Mouse (Mus musculus) erythroblast, embryonic 14.5 days (primary cell): ENCODE results near the gene 0610010K14Rik. TPM values are rescaled to one million over a fixed set of nuclear protein-coding genes. Genes with fewer than 3 reads are reported as not detected.
A peak's percentile ranks its signal among the peaks of the same experiment; 100 is the strongest.

ENCODE experiments used
- H3K27me3 ChIP-seq: 2 replicates; pipeline ENCODE4 v1.6.1; 2012; ENCODE audit warnings: inconsistent platforms; ENCODE audit not compliant: control insufficient read depth
- H3K36me3 ChIP-seq: 2 replicates; pipeline ENCODE4 v1.6.1; 2012; ENCODE audit warnings: mild to moderate bottlenecking, inconsistent platforms; ENCODE audit not compliant: control insufficient read depth
- H3K4me1 ChIP-seq: 2 replicates; pipeline ENCODE4 v1.6.1; 2012; ENCODE audit warnings: inconsistent platforms; ENCODE audit not compliant: control insufficient read depth
- H3K4me3 ChIP-seq: replicated peaks from 2 replicates; pipeline ENCODE3; 2012; ENCODE audit warnings: moderate library complexity, mild to moderate bottlenecking, inconsistent platforms
- H3K9me3 ChIP-seq: 2 replicates; pipeline ENCODE4 v1.6.1; 2012; ENCODE audit warnings: low read length, inconsistent platforms, mixed read lengths; ENCODE audit not compliant: control insufficient read depth
- GATA1 ChIP-seq: IDR thresholded peaks from 2 replicates; pipeline ENCODE4 v1.6.1; 2012; ENCODE audit warnings: low read length, inconsistent platforms, mixed read lengths
- TAL1 ChIP-seq: IDR thresholded peaks from 3 replicates; pipeline ENCODE4 v1.6.1; 2012; ENCODE audit warnings: low read length, inconsistent platforms, mixed read lengths
- polyA plus RNA-seq: library from polyadenylated mRNA; stranded (reverse); fragments of >175 nt; gene quantifications from 2 replicates; pipeline ENCODE4 v1.2.3, GENCODE M21; 2012

The 0610010K14Rik gene
- polyA plus RNA-seq, 1 experiment, result 9.8 TPM

DNA sequence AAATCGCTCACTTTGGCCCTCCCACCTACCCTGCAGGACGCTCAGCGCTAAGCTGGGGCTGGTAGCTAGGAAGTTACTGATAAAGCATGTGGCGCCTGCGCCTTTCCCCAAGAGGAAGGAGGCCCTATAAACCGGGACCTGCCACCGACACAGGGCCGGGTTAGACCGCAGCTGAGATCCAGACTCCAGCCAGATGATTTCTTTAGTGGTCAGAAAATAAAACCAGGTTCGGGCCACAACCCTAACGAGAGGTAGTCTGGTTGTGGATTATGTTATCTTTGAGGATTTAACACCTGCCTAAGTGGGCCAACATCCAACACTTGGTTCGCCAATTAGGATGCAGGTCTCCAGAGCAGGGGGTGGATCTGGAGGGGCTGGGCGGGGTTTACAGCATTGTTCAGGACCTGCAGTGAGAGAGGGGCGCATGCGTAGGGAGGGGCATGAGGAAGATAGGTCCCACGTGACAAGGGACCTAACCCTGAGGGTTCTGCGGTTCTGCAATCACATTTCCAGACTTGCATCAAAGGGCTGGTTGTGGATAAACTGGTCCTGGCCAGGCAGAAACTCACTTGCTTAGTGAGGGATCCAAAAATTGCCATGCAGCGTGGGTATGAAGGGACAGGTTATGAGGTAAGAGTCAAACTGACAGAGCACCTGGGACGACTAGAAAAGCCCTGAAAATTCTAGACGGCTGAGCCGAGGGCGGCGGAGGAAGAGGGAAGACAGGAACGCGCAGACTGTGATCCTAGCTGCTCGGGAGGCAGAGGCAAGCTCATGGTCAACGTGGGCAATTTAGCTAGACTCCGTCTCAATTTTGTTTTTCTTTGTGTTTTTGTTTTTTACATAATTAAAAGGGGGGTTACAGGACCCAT lies 16.7 kb downstream of the 0610010K14Rik start, which contains the start of gene Slc16a13:
Slc16a13 (minus strand) TSS at position 334 of the 872 bp plus-strand sequence.
- Histone ChIP-seq H3K36me3 (peaks cover 48% of the 10 kb centered on the region), H3K9me3 (no peaks in the 10 kb centered on the region), H3K4me3 (peak within 1 kb of the TSS; percentile 69), H3K27me3 (peaks cover 11% of the 10 kb centered on the region), H3K4me1 (peaks cover 81% of the 10 kb centered on the region)
- TF ChIP-seq GATA1 (no peak), TAL1 (no peak)

GRCm38 (mm10) chr11:70220323-70220722 lies 17.4 kb downstream of the 0610010K14Rik start:
- H3K4me1 ChIP-seq, result peaks cover 75% of the 10 kb centered on the region
- TF ChIP-seq TAL1, result no peak
- peak overlapping the region; percentile 69 for H3K4me3 ChIP-seq
- H3K9me3 ChIP-seq, result no peaks in the 10 kb centered on the region
- peaks cover 46% of the 10 kb centered on the region for H3K36me3 ChIP-seq
- H3K27me3 ChIP-seq, result peaks cover 14% of the 10 kb centered on the region

- peaks cover 46% of the 10 kb centered on the region for H3K36me3 ChIP-seq
- H3K27me3 ChIP-seq, result peaks cover 19% of the 10 kb centered on the region
- peak overlapping the region; percentile 69 for H3K4me3 ChIP-seq
- TF ChIP-seq GATA1, result no peak
- TF ChIP-seq TAL1, result no peak
- H3K9me3 ChIP-seq, result peaks cover 3% of the 10 kb centered on the region; the same call in 1 of the 2 replicates
- peaks cover 75% of the 10 kb centered on the region for H3K4me1 ChIP-seq
Observed at GRCm38 (mm10) chr11:70219873-70220272, 17.8 kb downstream of the 0610010K14Rik start.

- Histone ChIP-seq H3K27me3 (peaks cover 29% of the 10 kb centered on the region), H3K9me3 (peaks cover 5% of the 10 kb centered on the region; the same call in 1 of the 2 replicates), H3K4me1 (peaks cover 73% of the 10 kb centered on the region), H3K4me3 (peak overlapping the region; percentile 69), H3K36me3 (peaks cover 39% of the 10 kb centered on the region)
- TF ChIP-seq TAL1, result no peak
- no peak for TF ChIP-seq GATA1
Observed at GRCm38 (mm10) chr11:70218741-70219470, 18.8 kb downstream of the 0610010K14Rik start.

- Histone ChIP-seq H3K4me1 (peaks cover 64% of the 10 kb centered on the region), H3K4me3 (no peak overlapping the region), H3K36me3 (peaks cover 32% of the 10 kb centered on the region), H3K27me3 (peaks cover 37% of the 10 kb centered on the region), H3K9me3 (peaks cover 5% of the 10 kb centered on the region; the same call in 1 of the 2 replicates)
- TF ChIP-seq TAL1, result no peak
- no peak for TF ChIP-seq GATA1
Observed at GRCm38 (mm10) chr11:70218039-70218438, 19.7 kb downstream of the 0610010K14Rik start.

DNA sequence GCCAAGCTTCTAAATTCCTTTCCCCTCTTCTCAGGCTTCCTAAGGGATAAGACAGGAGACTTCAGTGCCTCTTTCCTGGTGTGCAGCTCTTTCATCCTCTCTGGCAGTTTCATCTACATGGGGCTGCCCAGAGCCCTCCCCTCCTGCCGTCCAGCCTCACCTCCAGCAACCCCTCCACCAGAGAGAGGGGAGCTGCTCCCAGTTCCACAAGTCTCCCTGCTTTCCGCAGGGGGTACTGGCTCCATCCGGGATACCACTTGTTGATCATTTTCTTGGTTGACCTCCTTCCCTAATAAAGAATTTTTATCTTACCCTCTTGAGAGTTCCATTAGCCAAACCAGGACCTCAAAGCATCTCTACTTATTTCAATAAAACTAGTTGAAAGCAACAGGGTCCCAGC lies 21.6 kb downstream of the 0610010K14Rik start:
- TF ChIP-seq GATA1 (no peak), TAL1 (no peak)
- Histone ChIP-seq H3K9me3 (peaks cover 5% of the 10 kb centered on the region; the same call in 1 of the 2 replicates), H3K27me3 (peaks cover 54% of the 10 kb centered on the region), H3K4me3 (no peak overlapping the region), H3K36me3 (peaks cover 27% of the 10 kb centered on the region), H3K4me1 (peaks cover 49% of the 10 kb centered on the region)

DNA sequence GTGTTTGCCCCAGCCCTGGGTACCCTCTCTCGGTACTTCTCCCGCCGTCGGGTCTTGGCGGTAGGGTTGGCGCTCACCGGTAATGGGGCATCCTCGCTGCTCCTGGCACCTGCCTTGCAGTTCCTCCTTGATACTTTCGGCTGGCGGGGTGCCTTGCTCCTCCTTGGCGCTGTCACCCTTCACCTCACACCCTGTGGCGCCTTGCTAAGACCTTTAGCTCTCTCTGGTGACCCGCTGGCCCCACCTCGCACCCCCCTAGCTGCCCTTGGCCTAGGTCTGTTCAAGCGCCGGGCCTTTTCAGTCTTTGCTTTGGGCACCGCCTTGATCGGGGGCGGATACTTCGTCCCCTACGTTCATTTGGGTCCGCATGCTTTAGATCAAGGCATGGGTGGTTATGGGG lies 22.4 kb downstream of the 0610010K14Rik start:
- TF ChIP-seq TAL1 (no peak), GATA1 (no peak)
- Histone ChIP-seq H3K9me3 (peaks cover 5% of the 10 kb centered on the region; the same call in 1 of the 2 replicates), H3K36me3 (peaks cover 27% of the 10 kb centered on the region), H3K4me1 (peaks cover 41% of the 10 kb centered on the region), H3K4me3 (no peak overlapping the region), H3K27me3 (peaks cover 59% of the 10 kb centered on the region)

GRCm38 (mm10) chr11:70214856-70215209 lies 22.9 kb downstream of the 0610010K14Rik start:
- Histone ChIP-seq H3K9me3 (peaks cover 5% of the 10 kb centered on the region; the same call in 1 of the 2 replicates), H3K27me3 (peaks cover 59% of the 10 kb centered on the region), H3K36me3 (peaks cover 27% of the 10 kb centered on the region), H3K4me1 (peaks cover 36% of the 10 kb centered on the region), H3K4me3 (no peak overlapping the region)
- TF ChIP-seq TAL1, result no peak
- no peak for TF ChIP-seq GATA1
